19 mouse cellular contexts compared by ENCODE assay signal in genomic region chr10:40726989-40727388, GRCm38 (mm10). TPM values are rescaled to one million over a fixed set of nuclear protein-coding genes. Genes with fewer than 3 reads are reported as not detected.
DNase-seq lines count a peak whose midpoint lies in the region; ATAC-seq and TF ChIP-seq lines count a peak whose summit lies in the region.
"Had no signal": no experiment of that assay in that cellular context is flagged by ENCODE, and none has a peak within 500 bp of the region (broad histone marks: within the 10 kb centered on the region; RNA-seq: fewer than 3 reads in every experiment).

No protein-coding gene starts in this region.

- H3K9ac ChIP-seq in embryonic facial prominence, embryonic 12.5 days: no peak overlapping the region
- no peak overlapping the region for H3K9ac ChIP-seq in hindbrain, embryonic 16.5 days (ENCODE audit: low read depth, low read length)
- no peak overlapping the region for H3K9ac ChIP-seq in midbrain, postnatal 0 days (replicated peaks; ENCODE audit: low read length, poor library complexity, severe bottlenecking)
- H3K9ac ChIP-seq: lung, embryonic 15.5 days had no signal

- no peak overlapping the region for H3K4me2 ChIP-seq in embryonic facial prominence, embryonic 12.5 days (replicated peaks)
- H3K4me2 ChIP-seq in hindbrain, embryonic 16.5 days (ENCODE audit: low read length): no peak overlapping the region
- no peak overlapping the region for H3K4me2 ChIP-seq in midbrain, postnatal 0 days (ENCODE audit: low read depth, low read length, poor library complexity, severe bottlenecking)
- H3K4me2 ChIP-seq: lung, embryonic 15.5 days had no signal

- no peaks in the 10 kb centered on the region for H3K27me3 ChIP-seq in embryonic facial prominence, embryonic 12.5 days
- H3K27me3 ChIP-seq in hindbrain, embryonic 16.5 days (replicated peaks; ENCODE audit: control insufficient read depth, insufficient read depth, low read length): no peaks in the 10 kb centered on the region
- no peaks in the 10 kb centered on the region for H3K27me3 ChIP-seq in midbrain, postnatal 0 days (ENCODE audit: insufficient read depth, low read length)
- H3K27me3 ChIP-seq: lung, embryonic 15.5 days had no signal

- WGBS in embryonic facial prominence, embryonic 12.5 days: 23% methylated on average over 5 of the region's 5 CpGs
- 24% methylated on average over 5 of the region's 5 CpGs for WGBS in hindbrain, embryonic 16.5 days
- WGBS in midbrain, postnatal 0 days: 14% methylated on average over 5 of the region's 5 CpGs

- no peak for DNase-seq in layer of hippocampus, adult 2 months (ENCODE audit: low spot score in 2 of 2)
- no peak for DNase-seq in layer of hippocampus, adult 8-10 months (ENCODE audit: low spot score in 2 of 2)
- DNase-seq in midbrain, postnatal 0 days (ENCODE audit: low spot score): no peak
- DNase-seq in urinary bladder, postnatal 10 days (ENCODE audit: low spot score): no peak
- DNase-seq in cerebellum, postnatal 14 days: no peak
- DNase-seq: cerebellum, adult 11-12 months; gastrocnemius, adult 2 months; kidney, adult 8-10 months; liver; right cerebral cortex, postnatal 25 days; thymus, adult 2 months had no signal

- H3K27ac ChIP-seq in layer of hippocampus, adult 2 months: peak overlapping the region; percentile 91
- H3K27ac ChIP-seq in embryonic facial prominence, embryonic 12.5 days: no peak overlapping the region
- peak overlapping the region; percentile 34; the same call in 1 of the 2 replicates for H3K27ac ChIP-seq in hindbrain, embryonic 16.5 days (ENCODE audit: low read depth, low read length)
- H3K27ac ChIP-seq in midbrain, postnatal 0 days (ENCODE audit: low read depth, low read length): no peak overlapping the region
- H3K27ac ChIP-seq: gastrocnemius, adult 2 months; lung, embryonic 15.5 days had no signal

- no peak overlapping the region for H3K4me3 ChIP-seq in layer of hippocampus, adult 2 months
- H3K4me3 ChIP-seq in embryonic facial prominence, embryonic 12.5 days: no peak overlapping the region
- H3K4me3 ChIP-seq in hindbrain, embryonic 16.5 days (ENCODE audit: low read length): no peak overlapping the region
- no peak overlapping the region for H3K4me3 ChIP-seq in midbrain, postnatal 0 days (ENCODE audit: low read depth, low read length)
- H3K4me3 ChIP-seq: erythroblast, embryonic 14.5 days; gastrocnemius, adult 2 months; lung, embryonic 15.5 days had no signal

- no peaks in the 10 kb centered on the region for H3K36me3 ChIP-seq in embryonic facial prominence, embryonic 12.5 days
- no peaks in the 10 kb centered on the region for H3K36me3 ChIP-seq in hindbrain, embryonic 16.5 days (ENCODE audit: control insufficient read depth, insufficient read depth, low read length)
- H3K36me3 ChIP-seq in midbrain, postnatal 0 days (ENCODE audit: insufficient read depth, low read length): no peaks in the 10 kb centered on the region
- H3K36me3 ChIP-seq: lung, embryonic 15.5 days had no signal

- peaks cover 8% of the 10 kb centered on the region for H3K4me1 ChIP-seq in embryonic facial prominence, embryonic 12.5 days
- H3K4me1 ChIP-seq in hindbrain, embryonic 16.5 days (ENCODE audit: control insufficient read depth, insufficient read depth, low read depth, low read length): peaks cover 6% of the 10 kb centered on the region; the same call in 1 of the 2 replicates
- H3K4me1 ChIP-seq in midbrain, postnatal 0 days (ENCODE audit: insufficient read depth, low read length): no peaks in the 10 kb centered on the region; the same call in 1 of the 2 replicates

- 0 out of 2 replicates have a peak, but pooled peaks have one; percentile 15 for ATAC-seq in embryonic facial prominence, embryonic 12.5 days (ENCODE audit: insufficient number of reproducible peaks, insufficient read depth, low FRiP score, low TSS enrichment)
- 0 out of 2 replicates have a peak, but pooled peaks have one; percentile 38 for ATAC-seq in hindbrain, embryonic 16.5 days
- ATAC-seq in midbrain, postnatal 0 days (ENCODE audit: low FRiP score): 0 out of 2 replicates have a peak, but pooled peaks have one; percentile 27
- ATAC-seq in monocyte, adult 5-6 weeks (replicated peaks; ENCODE audit: insufficient number of reproducible peaks, low FRiP score, low TSS enrichment, poor library complexity, severe bottlenecking): no peak
- ATAC-seq: activated CD4-positive, CD25-positive, alpha-beta regulatory T cell, adult 4 months; CD4-positive, CD25-positive, alpha-beta regulatory T cell, adult 4 months had no signal

- no peaks in the 10 kb centered on the region for H3K9me3 ChIP-seq in embryonic facial prominence, embryonic 12.5 days
- no peaks in the 10 kb centered on the region for H3K9me3 ChIP-seq in hindbrain, embryonic 16.5 days (ENCODE audit: control insufficient read depth, low read length)
- no peaks in the 10 kb centered on the region for H3K9me3 ChIP-seq in midbrain, postnatal 0 days (ENCODE audit: low read length)
- H3K9me3 ChIP-seq: lung, embryonic 15.5 days had no signal

- no peak for TF ChIP-seq CTCF in layer of hippocampus, adult 2 months (conservative IDR thresholded peaks at IDR 0.05)
- TF ChIP-seq CTCF in midbrain, postnatal 0 days (IDR thresholded peaks at IDR 0.05): no peak

RNA-seq across cellular contexts. Expression of gene Mettl24, which starts 43.9 kb away (rescaled TPM):
- 1 to 10 TPM; 2.0 to 2.8 TPM for total RNA-seq in layer of hippocampus, adult 2 months (2021)
- total RNA-seq in layer of hippocampus, adult 8-10 months (2022): 1 to 10 TPM; 2.0 to 3.5 (median 3.3) TPM
- 0.96 and 1.1 TPM in 2 replicates for polyA plus RNA-seq in embryonic facial prominence, embryonic 12.5 days (2016; fragmentation: Nextera tagmentation; extraction: Ambion mirVana)
- polyA plus RNA-seq in hindbrain, embryonic 16.5 days (2015; fragmentation: Nextera tagmentation; extraction: Ambion mirVana): 0.84 and 0.94 TPM in 2 replicates
- not detected in 2 replicates for total RNA-seq in midbrain, postnatal 0 days (2014; rRNA removed)
- 0.98 and 1.1 TPM in 2 replicates for polyA plus RNA-seq in midbrain, postnatal 0 days (2015; fragmentation: Nextera tagmentation; extraction: Ambion mirVana)
- total RNA-seq in monocyte, adult 5-6 weeks (2017): not detected in 3 replicates
- total RNA-seq: megakaryocyte-erythroid progenitor cell, adult 5-6 weeks had no signal
- polyA plus RNA-seq: activated CD4-positive, CD25-positive, alpha-beta regulatory T cell, adult 4 months; erythroblast, embryonic 14.5 days had no signal

Comparison
In these comparisons a context has a peak if more than half of its experiments do, and no peak if none do; other contexts are left out.
1. H3K27ac ChIP-seq: peak in layer of hippocampus, adult 2 months (single experiment) and hindbrain, embryonic 16.5 days (single experiment); none in embryonic facial prominence, embryonic 12.5 days (single experiment) and midbrain, postnatal 0 days (single experiment).